Comparison of ENCODE assay signal across 18 mouse cellular contexts in the genomic region with DNA sequence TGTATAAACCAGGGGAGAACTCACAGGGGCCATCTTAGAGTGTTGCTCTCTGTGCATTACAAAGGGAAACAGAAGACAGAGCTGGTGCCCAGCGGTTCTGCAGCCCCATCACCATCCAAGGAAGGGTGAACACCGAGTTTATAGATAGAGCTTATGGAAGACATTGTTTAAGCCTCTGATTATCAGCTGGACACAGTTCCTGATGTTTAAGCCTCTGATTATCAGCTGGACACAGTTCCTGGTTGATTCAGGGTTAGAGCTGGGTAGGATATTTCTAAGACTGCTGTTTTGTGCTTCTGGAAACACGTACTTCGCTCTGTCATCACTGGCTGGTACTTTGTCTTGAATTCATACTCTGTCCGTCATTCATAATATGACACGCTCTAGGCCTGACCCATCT.
"Had no signal": no experiment of that assay in that cellular context is flagged by ENCODE, and none has a peak within 500 bp of the region (broad histone marks: within the 10 kb centered on the region; RNA-seq: fewer than 3 reads in every experiment).

No protein-coding gene starts in this region.

- H3K9me3 ChIP-seq: midbrain, embryonic 10.5 days; midbrain, embryonic 13.5 days; neural tube, embryonic 13.5 days; neural tube, embryonic 15.5 days had no signal

- H3K4me3 ChIP-seq: midbrain, embryonic 10.5 days; midbrain, embryonic 13.5 days; myocyte; neural tube, embryonic 13.5 days; neural tube, embryonic 15.5 days had no signal

- H3K4me1 ChIP-seq: midbrain, embryonic 10.5 days; midbrain, embryonic 13.5 days; neural tube, embryonic 13.5 days; neural tube, embryonic 15.5 days had no signal

- H3K4me2 ChIP-seq: lung, embryonic 14.5 days; midbrain, embryonic 13.5 days; neural tube, embryonic 13.5 days; neural tube, embryonic 15.5 days had no signal

- DNase-seq: lung, adult 18-20 months; lung, embryonic 14.5 days; lung, postnatal 10 days; lung, postnatal 4 days; retina, postnatal 1 day; right cerebral cortex, adult 18-20 months; right cerebral cortex, postnatal 25 days; right cerebral cortex, postnatal 4 days; spleen, adult 18-20 months; thymus, adult 18-20 months; thymus, postnatal 25 days; thymus, postnatal 4 days had no signal

- H3K27me3 ChIP-seq: midbrain, embryonic 13.5 days; neural tube, embryonic 13.5 days; neural tube, embryonic 15.5 days had no signal

- H3K9ac ChIP-seq: lung, embryonic 14.5 days; midbrain, embryonic 13.5 days; neural tube, embryonic 13.5 days; neural tube, embryonic 15.5 days had no signal

- H3K36me3 ChIP-seq: midbrain, embryonic 10.5 days; midbrain, embryonic 13.5 days; neural tube, embryonic 13.5 days; neural tube, embryonic 15.5 days had no signal

- ATAC-seq: midbrain, embryonic 13.5 days; midbrain, embryonic 16.5 days had no signal

- H3K27ac ChIP-seq: midbrain, embryonic 10.5 days; midbrain, embryonic 13.5 days; neural tube, embryonic 13.5 days; neural tube, embryonic 15.5 days had no signal
